ENCODE assay signal across 8 mouse cellular contexts in genomic region chr19:9026634-9027033, GRCm38 (mm10). TPM values are rescaled to one million over a fixed set of nuclear protein-coding genes. Genes with fewer than 3 reads are reported as not detected.
DNase-seq lines count a peak whose midpoint lies in the region; ATAC-seq lines count a peak whose summit lies in the region.

No protein-coding gene starts in this region.

- no peak overlapping the region for H3K4me3 ChIP-seq in heart, embryonic 10.5 days
- no peak overlapping the region for H3K4me3 ChIP-seq in heart, embryonic 12.5 days
- no peak overlapping the region for H3K4me3 ChIP-seq in midbrain, embryonic 14.5 days (replicated peaks; ENCODE audit: low read depth, low read length)
- no peak overlapping the region for H3K4me3 ChIP-seq in midbrain, embryonic 11.5 days (ENCODE audit: low read depth, low read length)
- no peak overlapping the region for H3K4me3 ChIP-seq in neural tube, embryonic 15.5 days (replicated peaks)
- H3K4me3 ChIP-seq in liver, embryonic 12.5 days, result no peak overlapping the region

- peak overlapping the region; percentile 62 for H3K27ac ChIP-seq in heart, embryonic 10.5 days
- no peak overlapping the region for H3K27ac ChIP-seq in heart, embryonic 12.5 days (ENCODE audit: poor library complexity, severe bottlenecking)
- H3K27ac ChIP-seq in midbrain, embryonic 14.5 days (replicated peaks; ENCODE audit: low read depth, low read length), result no peak overlapping the region
- no peak overlapping the region for H3K27ac ChIP-seq in midbrain, embryonic 11.5 days (ENCODE audit: low read depth, low read length)
- no peak overlapping the region for H3K27ac ChIP-seq in neural tube, embryonic 15.5 days (replicated peaks)
- no peak overlapping the region for H3K27ac ChIP-seq in liver, embryonic 12.5 days

- no peak for DNase-seq in heart, embryonic 10.5 days (ENCODE audit: low spot score)
- DNase-seq in midbrain, embryonic 14.5 days, result peak; percentile 55
- DNase-seq in midbrain, embryonic 11.5 days (ENCODE audit: low spot score, missing footprints), result no peak
- peak; percentile 53 for DNase-seq in fibroblast of lung, adult 2 months (ENCODE audit: low read depth)
- DNase-seq in spleen, postnatal 36 days (ENCODE audit: low spot score in 2 of 2), result no peak

- no peaks in the 10 kb centered on the region for H3K9me3 ChIP-seq in heart, embryonic 10.5 days
- H3K9me3 ChIP-seq in heart, embryonic 12.5 days (replicated peaks), result no peaks in the 10 kb centered on the region
- H3K9me3 ChIP-seq in midbrain, embryonic 14.5 days (ENCODE audit: control insufficient read depth, low read length), result no peaks in the 10 kb centered on the region
- no peaks in the 10 kb centered on the region for H3K9me3 ChIP-seq in midbrain, embryonic 11.5 days (ENCODE audit: control insufficient read depth, low read length)
- no peaks in the 10 kb centered on the region for H3K9me3 ChIP-seq in neural tube, embryonic 15.5 days (replicated peaks)
- no peaks in the 10 kb centered on the region for H3K9me3 ChIP-seq in liver, embryonic 12.5 days (replicated peaks)

- H3K36me3 ChIP-seq in heart, embryonic 10.5 days, result no peaks in the 10 kb centered on the region
- no peaks in the 10 kb centered on the region for H3K36me3 ChIP-seq in heart, embryonic 12.5 days
- no peaks in the 10 kb centered on the region for H3K36me3 ChIP-seq in midbrain, embryonic 14.5 days (ENCODE audit: control insufficient read depth, insufficient read depth, low read length)
- no peaks in the 10 kb centered on the region for H3K36me3 ChIP-seq in midbrain, embryonic 11.5 days (ENCODE audit: control insufficient read depth, insufficient read depth, low read length)
- H3K36me3 ChIP-seq in neural tube, embryonic 15.5 days, result no peaks in the 10 kb centered on the region
- H3K36me3 ChIP-seq in liver, embryonic 12.5 days, result no peaks in the 10 kb centered on the region

- H3K9ac ChIP-seq in heart, embryonic 12.5 days, result no peak overlapping the region
- H3K9ac ChIP-seq in midbrain, embryonic 14.5 days (replicated peaks; ENCODE audit: low read length), result no peak overlapping the region
- H3K9ac ChIP-seq in midbrain, embryonic 11.5 days (ENCODE audit: low read length), result no peak overlapping the region
- no peak overlapping the region for H3K9ac ChIP-seq in neural tube, embryonic 15.5 days (replicated peaks)
- no peak overlapping the region for H3K9ac ChIP-seq in liver, embryonic 12.5 days

- H3K4me2 ChIP-seq in heart, embryonic 12.5 days, result no peak overlapping the region
- H3K4me2 ChIP-seq in midbrain, embryonic 14.5 days (ENCODE audit: low read length), result no peak overlapping the region
- no peak overlapping the region for H3K4me2 ChIP-seq in midbrain, embryonic 11.5 days
- H3K4me2 ChIP-seq in neural tube, embryonic 15.5 days, result no peak overlapping the region
- H3K4me2 ChIP-seq in liver, embryonic 12.5 days, result no peak overlapping the region

- peaks cover 42% of the 10 kb centered on the region for H3K4me1 ChIP-seq in heart, embryonic 10.5 days
- peaks cover 46% of the 10 kb centered on the region for H3K4me1 ChIP-seq in heart, embryonic 12.5 days (replicated peaks)
- peaks cover 8% of the 10 kb centered on the region; the same call in 1 of the 2 replicates for H3K4me1 ChIP-seq in midbrain, embryonic 14.5 days (ENCODE audit: control insufficient read depth, insufficient read depth, low read length)
- H3K4me1 ChIP-seq in midbrain, embryonic 11.5 days (ENCODE audit: control insufficient read depth, insufficient read depth, low read length), result no peaks in the 10 kb centered on the region
- peaks cover 18% of the 10 kb centered on the region for H3K4me1 ChIP-seq in neural tube, embryonic 15.5 days
- H3K4me1 ChIP-seq in liver, embryonic 12.5 days, result peaks cover 9% of the 10 kb centered on the region

- no peaks in the 10 kb centered on the region for H3K27me3 ChIP-seq in heart, embryonic 10.5 days (ENCODE audit: insufficient read depth, poor library complexity, severe bottlenecking)
- H3K27me3 ChIP-seq in heart, embryonic 12.5 days (replicated peaks), result no peaks in the 10 kb centered on the region
- H3K27me3 ChIP-seq in midbrain, embryonic 14.5 days (ENCODE audit: control insufficient read depth, insufficient read depth, low read length), result no peaks in the 10 kb centered on the region
- no peaks in the 10 kb centered on the region for H3K27me3 ChIP-seq in midbrain, embryonic 11.5 days (ENCODE audit: control insufficient read depth, insufficient read depth, low read length)
- no peaks in the 10 kb centered on the region for H3K27me3 ChIP-seq in neural tube, embryonic 15.5 days (replicated peaks)
- H3K27me3 ChIP-seq in liver, embryonic 12.5 days (replicated peaks), result no peaks in the 10 kb centered on the region; the same call in 1 of the 2 replicates

- ATAC-seq in heart, embryonic 12.5 days (ENCODE audit: insufficient number of reproducible peaks, low FRiP score), result no peak
- no peak for ATAC-seq in midbrain, embryonic 14.5 days (ENCODE audit: low FRiP score, low TSS enrichment)
- no peak for ATAC-seq in midbrain, embryonic 11.5 days (ENCODE audit: low FRiP score)
- ATAC-seq in neural tube, embryonic 15.5 days (ENCODE audit: low FRiP score), result peak; percentile 45; the same call in 1 of the 2 replicates
- no peak for ATAC-seq in liver, embryonic 12.5 days

- 90% methylated on average over 4 of the region's 4 CpGs for WGBS in heart, embryonic 10.5 days
- 88% methylated on average over 4 of the region's 4 CpGs for WGBS in heart, embryonic 12.5 days
- 73% methylated on average over 4 of the region's 4 CpGs for WGBS in midbrain, embryonic 14.5 days
- WGBS in midbrain, embryonic 11.5 days, result 88% methylated on average over 4 of the region's 4 CpGs
- WGBS in neural tube, embryonic 15.5 days, result 74% methylated on average over 4 of the region's 4 CpGs
- WGBS in liver, embryonic 12.5 days (ENCODE audit: insufficient replicate concordance), result 65% methylated on average over 4 of the region's 4 CpGs

RNA-seq across cellular contexts. Expression of gene Ahnak, which starts 37.5 kb away (rescaled TPM):
- 15.1 and 19.4 TPM in 2 replicates for polyA plus RNA-seq in heart, embryonic 10.5 days (2016; fragmentation: Nextera tagmentation; extraction: Ambion mirVana)
- polyA plus RNA-seq in heart, embryonic 12.5 days (2016; fragmentation: Nextera tagmentation; extraction: Ambion mirVana), result 26.0 and 27.1 TPM in 2 replicates
- 1.2 and 4.2 TPM in 2 replicates for polyA plus RNA-seq in midbrain, embryonic 14.5 days (2014; fragmentation: Nextera tagmentation; extraction: Ambion mirVana)
- polyA plus RNA-seq in midbrain, embryonic 11.5 days (2014; fragmentation: Nextera tagmentation; extraction: Ambion mirVana), result 5.0 and 6.3 TPM in 2 replicates
- polyA plus RNA-seq in neural tube, embryonic 15.5 days (2015; fragmentation: Nextera tagmentation; extraction: Ambion mirVana), result 4.4 and 8.0 TPM in 2 replicates
- 1.8 and 2.0 TPM in 2 replicates for polyA plus RNA-seq in liver, embryonic 12.5 days (2016; fragmentation: Nextera tagmentation; extraction: Ambion mirVana)

RNA-seq across cellular contexts. Expression of gene Eef1g, which starts 59.8 kb away (rescaled TPM):
- polyA plus RNA-seq in heart, embryonic 10.5 days (2016; fragmentation: Nextera tagmentation; extraction: Ambion mirVana), result 378 and 459 TPM in 2 replicates
- polyA plus RNA-seq in heart, embryonic 12.5 days (2016; fragmentation: Nextera tagmentation; extraction: Ambion mirVana), result 281 and 282 TPM in 2 replicates
- polyA plus RNA-seq in midbrain, embryonic 14.5 days (2014; fragmentation: Nextera tagmentation; extraction: Ambion mirVana), result 308 and 311 TPM in 2 replicates
- polyA plus RNA-seq in midbrain, embryonic 11.5 days (2014; fragmentation: Nextera tagmentation; extraction: Ambion mirVana), result 435 and 439 TPM in 2 replicates
- 291 and 348 TPM in 2 replicates for polyA plus RNA-seq in neural tube, embryonic 15.5 days (2015; fragmentation: Nextera tagmentation; extraction: Ambion mirVana)
- polyA plus RNA-seq in liver, embryonic 12.5 days (2016; fragmentation: Nextera tagmentation; extraction: Ambion mirVana), result 358 and 366 TPM in 2 replicates

Comparison
In these comparisons a context has a peak if more than half of its experiments do, and no peak if none do; other contexts are left out.
1. DNase-seq: peak in midbrain, embryonic 14.5 days (single experiment) and fibroblast of lung, adult 2 months (single experiment); none in heart, embryonic 10.5 days (single experiment), midbrain, embryonic 11.5 days (single experiment) and spleen, postnatal 36 days (0 of 2).